Mouse (Mus musculus): ENCODE measurements around the gene Aoc1.

GRCm38 (mm10) chr6:48874576-48874975 lies 1.9 kb downstream of the Aoc1 start:
- TF ChIP-seq CTCF (IDR thresholded peaks at IDR 0.05; ENCODE audit: extremely low read depth, insufficient read length, insufficient replicate concordance, low read depth, low read length) (no peak), POLR2A (IDR thresholded peaks at IDR 0.05; ENCODE audit: low read depth, low read length) (peak; percentile 41; the same call in 1 of the 2 replicates)
